Mouse (Mus musculus) embryonic facial prominence, embryonic 10.5 days (tissue): ENCODE data around the gene Cwc27. TPM values are rescaled to one million over a fixed set of nuclear protein-coding genes. Genes with fewer than 3 reads are reported as not detected.

Experiments used
- DNase-seq: peaks from one replicate; pipeline ENCODE4 v3.0.0-alpha.2; 2017; ENCODE audit warnings: low spot score
- H3K27ac ChIP-seq: fragments of 300-500 bp; sonication (generic); replicated peaks from 2 replicates; pipeline ENCODE4 v1.5.1; 2016; ENCODE audit warnings: mild to moderate bottlenecking
- H3K27me3 ChIP-seq: fragments of 300-500 bp; sonication (generic); replicated peaks from 2 replicates; pipeline ENCODE4 v1.6.1; 2016; ENCODE audit warnings: low read depth, mild to moderate bottlenecking; ENCODE audit not compliant: poor library complexity, severe bottlenecking
- H3K36me3 ChIP-seq: fragments of 300-500 bp; sonication (generic); replicated peaks from 2 replicates; pipeline ENCODE4 v1.6.1; 2016; ENCODE audit warnings: mild to moderate bottlenecking, moderate library complexity
- H3K4me1 ChIP-seq: fragments of 300-500 bp; sonication (generic); 2 replicates; pipeline ENCODE4 v1.6.1; 2016
- H3K4me3 ChIP-seq: fragments of 300-500 bp; sonication (generic); 2 replicates; pipeline ENCODE4 v1.5.1; 2016; ENCODE audit warnings: mild to moderate bottlenecking, moderate library complexity
- H3K9me3 ChIP-seq: fragments of 300-500 bp; sonication (generic); 2 replicates; pipeline ENCODE4 v1.6.1; 2016; ENCODE audit warnings: mild to moderate bottlenecking
- WGBS: fragments of 180-500 bp; shearing (Covaris S2); methylation state at CpG from one replicate; pipeline ENCODE4 v1.1.7; 2016; 5-methylcytosine and 5-hydroxymethylcytosine counted together
- polyA plus RNA-seq: library from polyadenylated mRNA; unstranded; fragments of >200 nt; fragmentation: Nextera tagmentation; extraction: Ambion mirVana; gene quantifications from 2 replicates; pipeline ENCODE4 v1.2.1, GENCODE M21; 2016

The Cwc27 gene
- polyA plus RNA-seq, 1 experiment from 2014 or later: 33.3 TPM

- Histone ChIP-seq H3K9me3 (no peaks in the 10 kb centered on the region), H3K36me3 (no peaks in the 10 kb centered on the region), H3K4me3 (no peak overlapping the region), H3K27me3 (no peaks in the 10 kb centered on the region), H3K27ac (peak overlapping the region; percentile 21; the same call in 1 of the 2 replicates), H3K4me1 (peaks cover 10% of the 10 kb centered on the region)
- DNase-seq: peak; percentile 48
- 49% methylated on average over 11 of the region's 11 CpGs for WGBS
Measured at GRCm38 (mm10) chr13:104590097-104590607, 226.8 kb downstream of the Cwc27 start.

- H3K27ac ChIP-seq: no peak overlapping the region
- H3K36me3 ChIP-seq: no peaks in the 10 kb centered on the region
- peaks cover 10% of the 10 kb centered on the region for H3K4me1 ChIP-seq
- 81% methylated on average over 5 of the region's 5 CpGs for WGBS
- H3K27me3 ChIP-seq: no peaks in the 10 kb centered on the region
- no peak for DNase-seq
- H3K4me3 ChIP-seq: no peak overlapping the region
- no peaks in the 10 kb centered on the region for H3K9me3 ChIP-seq
Measured at GRCm38 (mm10) chr13:104588383-104588782, 228.6 kb downstream of the Cwc27 start.

Other genes starting within 250 kb of the Cwc27 start
- 18.7 and 18.8 TPM in 2 replicates for gene Srek1ip1, start 24.7 kb downstream of the Cwc27 start, polyA plus RNA-seq
- gene Shisal2b, start 46.8 kb upstream of the Cwc27 start, polyA plus RNA-seq: 0.33 and 0.41 TPM in 2 replicates
- 0.73 and 0.91 TPM in 2 replicates for gene Rgs7bp, start 237.8 kb upstream of the Cwc27 start, polyA plus RNA-seq